Mouse (Mus musculus) brain, embryonic 14.5 days (tissue): Measurements from ENCODE around the gene Dhps. TPM values are rescaled to one million over a fixed set of nuclear protein-coding genes. Genes with fewer than 3 reads are reported as not detected.
"Not testable (repeated sequence)": the region's sequence is repeated elsewhere in the genome, so short reads cannot be mapped to it uniquely, and the experiment has no call there.

Experiments
- DNase-seq: peaks from one replicate; pipeline ENCODE4 v3.0.0-alpha.2; 2011; ENCODE audit warnings: low read depth
- CTCF ChIP-seq: fragments of 200-500 bp; IDR thresholded peaks from 2 replicates; pipeline ENCODE4 v1.5.1; 2012; ENCODE audit warnings: inconsistent platforms, mild to moderate bottlenecking, moderate library complexity, borderline replicate concordance; ENCODE audit not compliant: insufficient read depth, insufficient read length; ENCODE audit errors: extremely low read depth
- POLR2A ChIP-seq: fragments of 200-500 bp; IDR thresholded peaks from 2 replicates; pipeline ENCODE4 v1.6.1; 2012; ENCODE audit warnings: mild to moderate bottlenecking, inconsistent platforms, borderline replicate concordance; ENCODE audit not compliant: poor library complexity, insufficient read depth, insufficient read length, severe bottlenecking; ENCODE audit errors: extremely low read depth
- polyA plus RNA-seq: library from polyadenylated mRNA; depleted of rRNA; stranded (reverse); fragments of >200 nt; gene quantifications from 2 replicates; pipeline ENCODE4 v1.2.3, GENCODE M21; 2012

Dhps gene
- polyA plus RNA-seq, 1 experiment: 74.8 TPM

DNA sequence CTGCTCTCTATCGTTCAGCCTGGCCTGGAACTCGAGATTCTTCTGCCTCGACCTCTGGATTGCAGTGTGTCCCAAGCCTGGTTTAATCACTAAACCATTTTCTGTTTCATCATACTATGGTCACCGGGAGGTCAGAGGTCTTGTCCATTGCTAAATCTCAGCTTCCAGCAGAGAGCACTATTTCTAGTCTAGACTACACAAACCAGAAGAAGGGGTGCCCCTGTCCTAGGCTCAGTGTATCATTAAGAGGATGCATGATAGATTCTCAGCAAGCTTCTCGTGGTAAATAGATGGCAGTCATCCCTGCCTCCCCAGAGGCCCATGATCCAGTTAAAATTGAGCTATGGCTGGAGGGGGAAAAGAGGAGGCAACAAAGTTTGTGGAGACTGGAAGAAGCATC, 516 bp upstream of the Dhps start:
- TF ChIP-seq CTCF: no peak
- TF ChIP-seq POLR2A: no peak
- DNase-seq: no peak

DNA sequence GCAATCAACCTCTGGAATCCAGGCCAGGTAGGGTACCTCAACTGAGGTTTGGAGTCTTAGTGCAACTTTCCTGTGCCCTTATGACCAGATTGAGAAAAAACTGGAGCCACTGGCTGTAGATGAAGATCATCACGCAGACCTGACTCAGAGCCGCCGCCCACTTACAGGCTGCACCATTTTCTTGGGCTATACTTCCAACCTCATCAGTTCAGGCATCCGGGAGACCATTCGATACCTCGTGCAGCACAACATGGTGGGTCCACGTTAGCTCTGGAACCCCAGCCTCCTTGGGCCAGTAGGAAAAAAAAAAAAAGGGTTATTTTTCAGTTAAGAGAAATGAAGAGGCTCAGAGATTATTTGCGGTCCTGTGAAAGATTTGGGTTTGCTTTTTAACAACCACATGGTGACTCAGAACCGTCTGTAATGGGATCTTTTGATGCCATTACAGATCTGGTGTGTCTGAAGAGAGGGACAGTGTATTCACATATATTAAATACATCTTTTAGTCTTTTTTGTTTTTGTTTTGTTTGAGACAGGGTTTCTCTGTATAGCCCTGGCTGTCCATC, 890 bp downstream of the Dhps start:
- TF ChIP-seq CTCF (no peak), POLR2A (no peak)
- no peak for DNase-seq

DNA sequence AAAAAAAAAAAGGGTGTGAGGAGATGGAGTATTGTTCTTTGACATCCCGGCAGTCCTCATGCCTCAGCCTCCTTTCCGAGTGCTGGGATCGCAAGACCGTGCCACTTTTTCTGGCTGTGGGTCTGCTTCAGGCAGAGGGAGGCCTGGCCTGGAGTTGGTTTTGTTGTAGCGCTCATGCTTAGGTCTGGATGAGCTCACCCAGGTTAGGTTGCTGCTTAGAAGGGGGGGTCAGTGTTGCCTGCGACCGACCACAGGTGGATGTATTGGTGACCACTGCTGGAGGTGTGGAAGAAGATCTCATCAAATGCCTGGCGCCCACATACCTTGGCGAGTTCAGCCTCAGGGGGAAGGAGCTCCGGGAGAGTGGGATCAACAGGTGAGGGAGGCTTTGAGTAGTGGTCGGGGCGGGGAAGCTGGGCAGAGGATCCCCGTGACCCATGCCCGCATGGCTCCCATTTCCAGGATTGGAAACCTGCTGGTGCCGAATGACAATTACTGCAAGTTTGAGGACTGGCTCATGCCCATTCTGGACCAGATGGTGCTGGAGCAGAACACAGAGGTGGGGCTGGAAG, 1.6 kb downstream of the Dhps start:
- DNase-seq: no peak
- TF ChIP-seq POLR2A (no peak), CTCF (no peak)

DNA sequence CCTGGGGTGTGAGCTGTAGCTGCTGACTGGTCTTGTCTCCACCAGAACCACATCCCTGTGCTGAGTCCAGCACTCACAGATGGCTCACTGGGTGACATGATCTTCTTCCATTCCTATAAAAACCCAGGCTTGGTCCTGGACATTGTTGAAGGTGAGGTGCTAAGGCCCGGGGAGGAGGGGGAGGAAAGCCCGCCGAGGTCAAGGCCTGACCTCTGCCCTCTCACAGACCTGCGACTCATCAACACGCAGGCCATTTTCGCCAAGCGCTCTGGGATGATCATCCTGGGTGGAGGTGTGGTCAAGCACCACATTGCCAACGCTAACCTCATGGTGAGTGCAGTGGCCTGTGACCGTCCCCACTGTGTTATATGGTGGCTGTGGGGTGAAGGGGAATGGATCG, 2.6 kb downstream of the Dhps start:
- no peak for DNase-seq
- TF ChIP-seq POLR2A: no peak
- TF ChIP-seq CTCF: no peak

DNA sequence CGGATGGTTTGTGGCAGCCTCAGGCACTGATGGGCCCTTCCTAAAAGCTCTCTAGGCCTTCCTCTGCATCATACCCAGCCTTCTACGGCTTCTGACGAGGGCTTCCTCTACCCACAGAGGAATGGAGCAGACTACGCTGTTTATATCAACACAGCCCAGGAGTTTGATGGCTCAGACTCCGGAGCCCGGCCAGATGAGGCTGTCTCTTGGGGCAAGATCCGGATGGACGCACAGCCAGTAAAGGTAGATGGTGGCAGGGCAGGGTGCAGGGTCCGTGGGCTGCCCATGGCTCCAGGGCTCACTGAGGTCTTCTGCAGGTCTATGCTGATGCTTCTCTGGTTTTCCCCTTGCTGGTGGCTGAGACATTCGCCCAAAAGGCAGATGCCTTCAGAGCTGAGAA, 3.1 kb downstream of the Dhps start:
- no peak for TF ChIP-seq POLR2A
- TF ChIP-seq CTCF: no peak
- DNase-seq: no peak

DNA sequence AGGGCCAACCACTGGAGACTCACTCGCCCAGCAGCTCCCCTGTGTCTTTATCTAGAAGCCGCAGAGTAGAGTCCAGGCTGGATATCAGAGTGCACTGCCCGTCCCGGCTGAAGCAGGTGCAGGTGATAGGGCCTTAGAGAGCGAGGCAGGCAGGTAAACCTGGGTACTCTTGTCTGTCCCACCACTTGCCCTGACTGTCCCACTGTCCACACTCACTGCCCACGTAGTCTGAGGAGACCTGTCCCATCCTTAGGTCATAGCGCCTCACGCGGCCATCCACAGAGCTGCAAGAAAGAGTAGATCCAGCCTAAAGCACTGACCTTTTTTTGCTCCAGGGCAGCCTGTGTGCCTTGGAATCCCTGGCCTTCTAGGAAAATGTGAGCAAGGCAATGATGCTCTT, 4.4 kb downstream of the Dhps start:
- no peak for DNase-seq

DNA sequence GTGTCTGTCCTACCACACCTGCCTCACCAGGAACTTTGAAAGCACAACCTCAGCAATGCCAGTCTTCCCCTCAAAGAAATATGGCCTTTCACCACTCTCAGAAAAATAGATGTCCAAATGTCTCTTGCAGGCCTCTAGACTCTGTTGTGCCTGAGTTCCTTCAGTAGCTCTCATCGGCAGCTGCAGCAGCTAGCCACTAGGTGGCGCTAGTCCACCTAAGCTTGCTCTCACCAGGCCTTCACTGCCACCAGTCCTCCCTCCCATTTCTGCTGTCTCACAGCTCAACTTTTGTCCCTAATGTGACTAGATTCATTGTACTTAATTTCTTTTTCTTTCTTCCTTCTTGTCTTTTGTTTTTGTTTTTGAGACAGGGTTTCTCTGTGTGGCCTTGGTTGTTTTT, 5.4 kb downstream of the Dhps start:
- peak; percentile 98 for TF ChIP-seq CTCF
- no peak for TF ChIP-seq POLR2A
- DNase-seq: peak; percentile 93

More for the DNA sequence above, 4.4 kb downstream of the Dhps start:
- TF ChIP-seq CTCF (peak; percentile 57; the same call in 1 of the 2 replicates), POLR2A (no peak)

DNA sequence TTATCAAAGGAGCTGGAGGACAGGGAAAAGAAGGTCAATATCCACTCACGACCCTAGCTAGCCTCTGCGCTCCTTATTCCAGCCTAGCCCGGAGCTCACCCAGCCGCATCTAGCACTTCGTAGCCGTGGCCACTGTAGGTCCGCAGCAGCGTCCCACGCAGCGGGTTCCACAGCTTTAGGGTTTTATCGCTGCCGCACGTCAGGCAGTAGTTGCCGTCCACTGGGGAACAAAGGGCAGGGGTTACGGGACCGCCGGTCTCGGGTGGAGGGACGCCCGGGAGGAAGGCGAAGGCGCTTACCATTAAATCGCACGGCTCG, 8.6 kb downstream of the Dhps start:
- no peak for TF ChIP-seq POLR2A
- no peak for TF ChIP-seq CTCF
- no peak for DNase-seq

DNA sequence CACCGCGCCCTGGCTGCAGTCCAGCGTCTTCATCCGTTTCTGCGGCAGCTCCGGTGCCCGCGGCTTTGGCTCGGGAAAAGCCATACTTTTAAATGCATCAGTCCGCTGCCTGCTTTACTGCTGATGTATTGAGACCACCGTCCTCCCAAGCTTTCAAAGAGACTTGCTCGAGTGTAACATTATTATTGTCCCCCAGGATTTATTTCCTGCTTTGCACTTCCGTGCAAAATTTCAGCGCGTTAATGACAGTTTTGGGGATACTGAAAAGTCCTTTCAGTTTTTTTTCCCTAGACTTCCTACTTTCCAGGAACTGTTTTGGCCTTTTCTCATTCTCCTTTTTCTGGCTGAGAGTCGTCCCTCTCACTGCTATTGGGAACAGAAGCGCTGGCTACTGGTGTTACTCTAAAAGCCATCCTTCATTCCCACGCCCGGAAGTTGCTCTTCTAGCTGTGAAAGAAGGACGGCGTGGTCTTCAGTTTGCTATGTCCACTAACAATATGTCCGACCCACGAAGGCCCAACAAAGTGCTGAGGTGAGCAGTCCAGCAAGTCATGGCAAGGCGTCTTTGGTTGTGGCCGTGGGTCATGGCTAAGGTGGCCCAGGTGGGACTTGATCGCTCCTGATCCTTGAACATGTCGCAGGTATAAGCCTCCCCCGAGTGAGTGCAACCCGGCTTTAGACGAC, 9.1 kb downstream of the Dhps start, which contains the start of gene Wdr83os:
TSS of gene Wdr83os (plus strand) at position 209 of the 684 bp plus-strand sequence.
- peak; percentile 93 for DNase-seq
- TF ChIP-seq CTCF (no peak), POLR2A (no peak)

DNA sequence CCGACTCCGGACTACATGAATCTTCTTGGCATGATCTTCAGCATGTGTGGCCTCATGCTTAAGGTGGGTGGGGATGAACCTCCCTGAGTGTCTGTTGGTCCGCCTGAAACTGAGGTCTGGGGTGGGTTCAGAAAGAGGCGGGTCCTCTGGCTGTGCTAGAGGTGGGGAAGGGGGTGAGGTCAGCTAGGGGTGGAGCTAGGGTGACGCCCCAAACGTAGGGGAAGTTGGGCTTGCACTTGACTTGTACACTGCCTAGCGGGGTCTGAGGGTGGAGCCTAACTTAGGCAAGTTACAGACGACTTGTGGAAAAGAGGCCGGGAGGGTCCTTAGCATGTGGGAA, 9.6 kb downstream of the Dhps start, which contains the start of gene Wdr83:
TSS of gene Wdr83 (minus strand) at position 91 of the 340 bp plus-strand sequence.
- no peak for DNase-seq
- TF ChIP-seq POLR2A (no peak), CTCF (no peak)

DNA sequence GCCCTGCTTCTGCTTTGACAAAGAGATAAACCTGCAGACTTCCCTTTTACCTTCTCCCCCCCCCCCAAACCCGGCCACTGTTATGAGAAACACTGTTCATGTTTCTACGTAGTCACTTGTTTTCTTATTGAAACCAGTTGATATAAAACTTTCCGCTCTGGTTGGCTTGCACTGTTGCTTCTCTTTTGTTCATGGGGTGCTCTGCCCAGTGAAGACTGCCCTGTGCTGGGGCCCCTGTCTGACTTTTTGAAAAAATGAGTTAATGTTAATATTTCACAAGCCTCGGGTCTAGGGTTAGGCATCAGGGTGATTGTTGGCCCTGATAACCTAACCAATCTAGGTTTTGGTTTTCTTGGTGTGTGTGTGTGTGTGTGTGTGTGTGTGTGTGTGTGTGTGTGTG, 10.6 kb downstream of the Dhps start:
- not testable (repeated sequence) for DNase-seq
